Mouse (Mus musculus) spleen, adult 2 months (tissue): Measurements from ENCODE around the gene Gfm2.
"Not testable (repeated sequence)": the region's sequence is repeated elsewhere in the genome, so short reads cannot be mapped to it uniquely, and the experiment has no call there.

Experiments
- CTCF ChIP-seq: fragments of 200-500 bp; IDR thresholded peaks from 2 replicates; pipeline ENCODE4 v1.5.1; 2011; ENCODE audit warnings: mild to moderate bottlenecking, inconsistent platforms; ENCODE audit not compliant: insufficient read depth, insufficient read length, insufficient replicate concordance; ENCODE audit errors: extremely low read depth
- POLR2A ChIP-seq: fragments of 200-500 bp; IDR thresholded peaks from 2 replicates; pipeline ENCODE4 v1.6.1; 2011; ENCODE audit warnings: low read depth, low read length, inconsistent platforms

DNA sequence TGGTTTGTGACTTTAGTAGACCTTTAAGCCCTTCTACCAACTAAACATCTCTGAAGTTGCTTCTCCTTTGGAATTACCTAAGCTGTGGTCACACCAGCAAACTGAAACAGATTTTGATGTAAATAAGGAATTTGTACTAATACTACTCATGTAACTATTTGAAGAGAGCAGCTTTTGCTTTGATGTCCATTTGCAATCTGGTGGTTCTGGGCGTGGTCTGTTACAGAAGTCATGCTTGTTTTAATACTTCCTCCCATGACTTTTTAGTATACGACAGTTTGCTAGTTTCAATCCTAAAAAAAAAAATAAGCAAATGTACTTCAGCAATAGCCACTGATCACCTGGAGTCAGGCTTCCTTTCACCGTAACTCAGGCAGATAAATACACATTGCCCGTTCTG is 8.1 kb upstream of the Gfm2 start:
- not testable (repeated sequence) for TF ChIP-seq CTCF, POLR2A
